Mouse (Mus musculus): ENCODE measurements around the gene Nbea.

DNA sequence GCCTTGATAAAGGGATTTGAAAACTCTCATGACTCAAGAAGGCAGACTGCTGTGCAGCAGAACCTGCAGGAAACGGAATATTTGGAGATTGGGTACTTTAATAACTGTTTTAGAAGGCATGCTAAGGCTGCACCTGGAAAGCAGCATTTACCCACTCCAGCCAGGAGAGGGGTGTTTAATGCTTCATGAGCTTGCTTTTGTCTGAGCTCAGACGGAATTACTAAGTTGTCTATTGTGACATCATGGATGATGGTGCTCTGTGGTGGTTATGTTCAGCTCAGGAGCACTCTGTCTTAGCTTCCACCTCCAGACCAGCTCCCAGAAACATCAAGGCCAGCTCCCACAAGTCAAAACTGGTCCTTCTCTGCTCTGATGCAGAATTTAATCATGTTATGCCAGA, 393.6 kb downstream of the Nbea start:
- no peak for TF ChIP-seq MYOD1 (IDR thresholded peaks at IDR 0.05; ENCODE audit: control insufficient read depth in 1 of 3, insufficient read length in 2 of 3, low read depth in 2 of 3)
- no peak for TF ChIP-seq POLR2A (IDR thresholded peaks at IDR 0.05; ENCODE audit: insufficient read length, low read depth)
- TF ChIP-seq POLR2AphosphoS2 (IDR thresholded peaks at IDR 0.05; ENCODE audit: insufficient read length, low read depth) = no peak
- no peak for TF ChIP-seq CEBPB (IDR thresholded peaks at IDR 0.05; ENCODE audit: insufficient read depth, poor library complexity, severe bottlenecking)
- TF ChIP-seq USF1 (IDR thresholded peaks at IDR 0.05; ENCODE audit: low read depth) = no peak
- TF ChIP-seq E2F4 (IDR thresholded peaks at IDR 0.05; ENCODE audit: insufficient read depth) = no peak
- no peak for TF ChIP-seq TCF12 (IDR thresholded peaks at IDR 0.05; ENCODE audit: insufficient read depth, poor library complexity, severe bottlenecking)
- no peak for TF ChIP-seq MAX (IDR thresholded peaks at IDR 0.05; ENCODE audit: low read depth)

Data from myocyte (in vitro differentiated cells).